Mouse (Mus musculus): ENCODE data around the gene Man2a1.

GRCm38 (mm10) chr17:64739129-64739528, 138.6 kb downstream of the Man2a1 start:
- TF ChIP-seq CTCF (IDR thresholded peaks at IDR 0.05; ENCODE audit: control insufficient read depth, insufficient read depth, insufficient replicate concordance, low read depth, low read length) (no peak), POLR2A (IDR thresholded peaks at IDR 0.05; ENCODE audit: control insufficient read depth, low read depth, low read length) (no peak)

Measured in testis, adult 2 months (tissue).